Mouse (Mus musculus): Measurements from ENCODE around the gene Notch2. TPM values are rescaled to one million over a fixed set of nuclear protein-coding genes. Genes with fewer than 3 reads are reported as not detected.

Notch2 gene
- polyA plus RNA-seq, 1 experiment from 2014 or later = 6.4 TPM

DNA sequence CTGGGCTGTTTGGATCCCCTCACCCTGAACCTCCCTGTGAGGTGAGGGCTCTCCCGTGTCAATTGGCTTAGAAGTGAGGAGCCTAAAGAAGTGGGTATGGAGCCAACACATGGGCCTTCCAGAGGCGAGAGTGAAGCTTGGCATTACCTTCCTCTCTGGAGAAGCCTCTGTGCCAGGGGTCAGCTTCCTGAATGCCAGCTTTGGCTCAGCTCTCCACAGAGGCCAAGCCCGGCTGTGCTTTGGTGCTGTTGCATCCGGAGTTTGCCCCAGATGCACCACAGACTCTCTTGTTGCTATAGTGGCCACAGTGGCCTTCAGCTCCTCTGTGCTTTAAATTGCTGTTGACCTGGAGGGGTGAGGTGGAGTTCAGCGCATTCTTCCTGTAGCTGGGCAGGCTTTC is 76.4 kb downstream of the Notch2 start:
- 71% methylated on average over 5 of the region's 5 CpGs for WGBS (ENCODE audit: insufficient replicate concordance)
- no peak overlapping the region for H3K27ac ChIP-seq (replicated peaks)
- no peak for ATAC-seq (ENCODE audit: insufficient read depth)

DNA sequence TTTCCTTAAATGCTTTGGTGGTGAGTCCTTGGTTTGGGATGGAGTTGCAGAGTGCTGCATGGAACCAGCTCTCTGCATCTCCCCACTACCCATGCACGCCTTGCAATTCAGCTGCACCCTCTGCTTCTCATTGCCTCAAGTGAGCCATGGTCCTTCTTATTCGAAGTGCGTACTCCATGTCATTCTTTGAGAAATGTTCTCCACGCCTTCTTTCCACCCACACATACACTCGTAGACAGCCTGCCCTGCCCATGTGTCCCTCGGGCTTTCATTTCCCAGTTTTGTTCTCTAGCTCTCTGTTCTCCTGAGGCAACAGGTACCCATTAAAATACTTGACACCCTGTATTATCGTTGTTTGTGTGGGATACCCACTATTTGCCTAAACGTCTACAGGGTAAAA is 76.8 kb downstream of the Notch2 start:
- ATAC-seq (ENCODE audit: insufficient read depth) = no peak
- Histone ChIP-seq H3K4me3 (replicated peaks) (no peak overlapping the region), H3K27me3 (no peaks in the 10 kb centered on the region), H3K4me2 (no peak overlapping the region), H3K27ac (replicated peaks) (no peak overlapping the region), H3K9ac (no peak overlapping the region), H3K36me3 (replicated peaks) (peaks cover 20% of the 10 kb centered on the region; the same call in 1 of the 2 replicates), H3K4me1 (replicated peaks) (peaks cover 30% of the 10 kb centered on the region), H3K9me3 (replicated peaks) (no peaks in the 10 kb centered on the region)
- 70% methylated on average over 8 of the region's 8 CpGs for WGBS (ENCODE audit: insufficient replicate concordance)

More for the DNA sequence above, 76.4 kb downstream of the Notch2 start:
- peaks cover 20% of the 10 kb centered on the region; the same call in 1 of the 2 replicates for H3K36me3 ChIP-seq (replicated peaks)
- H3K4me2 ChIP-seq = no peak overlapping the region
- no peaks in the 10 kb centered on the region for H3K27me3 ChIP-seq
- no peak overlapping the region for H3K9ac ChIP-seq
- no peaks in the 10 kb centered on the region for H3K9me3 ChIP-seq (replicated peaks)
- H3K4me3 ChIP-seq (replicated peaks) = no peak overlapping the region
- peaks cover 33% of the 10 kb centered on the region for H3K4me1 ChIP-seq (replicated peaks)

DNA sequence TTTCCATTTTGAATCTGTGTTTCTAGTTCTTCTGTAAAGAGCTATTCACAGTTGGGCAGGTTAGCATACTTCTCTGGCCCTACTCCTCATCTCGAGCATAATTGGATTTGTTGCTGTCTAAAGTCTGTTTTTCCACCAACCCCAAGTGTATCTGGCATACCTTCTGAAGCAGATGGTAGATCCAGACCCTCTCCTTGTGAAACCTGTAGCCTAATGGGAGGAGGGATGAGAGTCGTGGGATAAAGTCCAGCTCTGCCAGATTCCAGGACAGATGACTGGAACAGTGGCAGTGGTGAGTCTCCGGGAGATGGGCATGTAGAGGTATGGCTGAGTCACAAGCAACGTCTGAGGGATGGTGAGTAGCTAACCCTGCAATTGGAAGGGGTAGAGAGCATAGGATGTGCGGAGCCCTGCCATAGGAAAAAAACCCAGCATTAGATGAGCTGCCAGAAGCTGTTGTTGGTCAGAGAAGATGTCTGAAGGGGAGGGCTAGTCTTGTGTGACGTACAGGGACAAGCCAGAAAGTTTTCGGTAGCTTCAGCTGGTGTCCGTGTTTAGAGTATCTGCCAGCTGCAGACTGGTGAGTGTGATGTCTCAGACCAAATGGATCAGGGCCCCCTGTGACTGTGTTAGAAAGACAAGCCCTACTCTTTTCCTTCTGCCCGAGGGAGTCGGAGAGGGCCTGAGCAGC is 79.5 kb downstream of the Notch2 start:
- Histone ChIP-seq H3K27ac (replicated peaks) (no peak overlapping the region), H3K9ac (no peak overlapping the region), H3K4me3 (replicated peaks) (no peak overlapping the region), H3K9me3 (replicated peaks) (no peaks in the 10 kb centered on the region), H3K27me3 (no peaks in the 10 kb centered on the region), H3K4me1 (replicated peaks) (0 out of 2 replicates have a peak, but pooled peaks cover 6% of the 10 kb centered on the region), H3K4me2 (no peak overlapping the region), H3K36me3 (replicated peaks) (peaks cover 18% of the 10 kb centered on the region; the same call in 1 of the 2 replicates)
- no peak for ATAC-seq (ENCODE audit: insufficient read depth)
- WGBS (ENCODE audit: insufficient replicate concordance) = 71% methylated on average over 10 of the region's 10 CpGs

DNA sequence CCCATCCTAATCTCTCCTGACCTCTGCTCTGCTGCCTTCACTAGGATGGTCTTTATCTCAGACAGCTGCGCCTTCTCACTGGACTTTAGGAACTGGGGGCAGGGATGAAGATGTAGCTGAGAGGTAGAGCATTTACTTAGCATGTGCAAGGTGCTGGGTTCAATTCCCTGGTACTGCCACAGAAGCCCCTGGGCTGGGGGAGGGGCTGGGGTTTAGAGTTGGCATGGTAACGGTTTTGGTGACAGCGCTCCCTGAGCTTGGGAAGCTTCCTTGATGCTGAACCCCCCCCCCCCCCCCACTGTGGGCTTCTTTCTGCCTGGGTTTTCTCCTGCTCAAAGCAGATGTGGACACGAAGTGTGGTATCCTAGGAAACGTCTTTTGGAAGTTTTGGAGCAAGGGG is 80.6 kb downstream of the Notch2 start:
- H3K36me3 ChIP-seq (replicated peaks) = peaks cover 26% of the 10 kb centered on the region
- 65% methylated on average over 5 of the region's 5 CpGs for WGBS (ENCODE audit: insufficient replicate concordance)
- H3K27ac ChIP-seq (replicated peaks) = no peak overlapping the region
- H3K9me3 ChIP-seq (replicated peaks) = no peaks in the 10 kb centered on the region
- H3K4me2 ChIP-seq = no peak overlapping the region
- H3K4me1 ChIP-seq (replicated peaks) = 0 out of 2 replicates have a peak, but pooled peaks cover 6% of the 10 kb centered on the region
- no peak for ATAC-seq (ENCODE audit: insufficient read depth)
- no peak overlapping the region for H3K4me3 ChIP-seq (replicated peaks)
- no peak overlapping the region for H3K9ac ChIP-seq
- no peaks in the 10 kb centered on the region for H3K27me3 ChIP-seq

DNA sequence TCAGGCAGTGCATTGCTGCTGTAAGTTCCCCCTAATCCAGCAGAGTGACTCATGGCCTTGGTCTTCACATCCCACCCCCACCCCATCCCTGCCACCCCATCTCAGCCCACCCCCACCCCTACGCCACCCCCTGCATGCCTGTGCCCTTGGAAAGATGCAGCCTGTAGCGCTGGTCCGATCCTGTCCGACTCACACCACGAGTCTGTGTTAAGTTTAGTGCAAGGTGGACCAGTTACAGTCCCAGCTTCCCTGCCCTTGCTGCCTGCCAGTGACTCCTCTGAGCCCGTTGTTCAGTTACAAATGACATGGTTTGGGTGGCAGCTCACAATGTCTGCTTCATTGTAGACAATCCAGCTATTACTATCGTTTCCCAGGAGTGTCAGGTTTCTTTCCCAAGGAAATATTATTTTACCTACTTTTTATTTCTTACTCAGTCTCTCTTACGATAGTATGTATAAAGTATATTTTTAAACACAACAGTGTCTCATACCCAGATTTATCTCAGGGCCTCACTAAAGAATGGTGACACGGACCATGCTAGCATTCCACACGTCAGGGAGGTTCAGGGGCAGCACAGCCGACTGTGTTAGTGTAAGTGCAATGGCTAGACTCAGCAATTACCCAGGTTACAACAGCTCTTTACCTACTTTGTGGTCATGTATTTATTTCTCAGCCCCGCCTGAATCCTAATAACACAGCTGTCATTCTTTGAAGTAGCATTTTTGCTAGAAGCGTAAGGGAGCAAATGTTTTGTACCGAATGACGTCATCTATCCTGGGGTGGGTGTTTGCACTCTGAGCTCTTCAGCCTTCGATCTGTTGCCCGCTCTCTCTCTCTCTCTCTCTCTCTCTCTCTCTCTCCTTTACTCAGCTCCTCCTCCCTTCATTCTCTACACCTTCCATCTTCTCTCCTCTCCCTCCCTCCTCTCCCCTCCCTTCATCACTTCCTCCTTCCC is 81.6 kb downstream of the Notch2 start:
- Histone ChIP-seq H3K36me3 (replicated peaks) (peaks cover 33% of the 10 kb centered on the region), H3K9me3 (replicated peaks) (no peaks in the 10 kb centered on the region), H3K4me1 (replicated peaks) (0 out of 2 replicates have a peak, but pooled peaks cover 3% of the 10 kb centered on the region), H3K27me3 (no peaks in the 10 kb centered on the region), H3K4me3 (replicated peaks) (no peak overlapping the region), H3K9ac (no peak overlapping the region), H3K4me2 (no peak overlapping the region), H3K27ac (replicated peaks) (no peak overlapping the region)
- no peak for ATAC-seq (ENCODE audit: insufficient read depth)
- 71% methylated on average over 17 of the region's 17 CpGs for WGBS (ENCODE audit: insufficient replicate concordance)

DNA sequence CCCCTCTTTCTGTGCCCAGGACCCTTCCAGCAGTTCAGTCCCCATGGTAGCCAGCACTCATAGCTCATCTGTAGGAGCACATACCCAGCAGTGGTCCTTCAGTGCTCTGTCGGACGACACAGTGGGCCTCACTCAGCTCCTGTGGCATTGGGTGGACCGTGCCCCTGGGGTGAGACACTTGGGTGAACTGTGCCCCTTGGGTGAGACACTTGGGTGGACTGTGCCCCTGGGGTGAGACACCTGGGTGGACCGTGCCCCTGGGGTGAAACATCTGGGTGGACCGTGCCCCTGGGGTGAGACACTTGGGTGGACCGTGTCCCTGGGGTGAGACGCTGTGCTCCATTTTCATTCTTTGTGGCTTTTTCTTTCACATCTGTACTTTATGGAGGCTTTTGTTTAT is 83.7 kb downstream of the Notch2 start:
- Histone ChIP-seq H3K4me2 (no peak overlapping the region), H3K4me3 (replicated peaks) (no peak overlapping the region), H3K9ac (no peak overlapping the region), H3K4me1 (replicated peaks) (0 out of 2 replicates have a peak, but pooled peaks cover 3% of the 10 kb centered on the region), H3K27ac (replicated peaks) (no peak overlapping the region), H3K36me3 (replicated peaks) (peaks cover 53% of the 10 kb centered on the region), H3K27me3 (no peaks in the 10 kb centered on the region), H3K9me3 (replicated peaks) (no peaks in the 10 kb centered on the region)
- WGBS (ENCODE audit: insufficient replicate concordance) = 80% methylated on average over 7 of the region's 7 CpGs
- no peak for ATAC-seq (ENCODE audit: insufficient read depth)

DNA sequence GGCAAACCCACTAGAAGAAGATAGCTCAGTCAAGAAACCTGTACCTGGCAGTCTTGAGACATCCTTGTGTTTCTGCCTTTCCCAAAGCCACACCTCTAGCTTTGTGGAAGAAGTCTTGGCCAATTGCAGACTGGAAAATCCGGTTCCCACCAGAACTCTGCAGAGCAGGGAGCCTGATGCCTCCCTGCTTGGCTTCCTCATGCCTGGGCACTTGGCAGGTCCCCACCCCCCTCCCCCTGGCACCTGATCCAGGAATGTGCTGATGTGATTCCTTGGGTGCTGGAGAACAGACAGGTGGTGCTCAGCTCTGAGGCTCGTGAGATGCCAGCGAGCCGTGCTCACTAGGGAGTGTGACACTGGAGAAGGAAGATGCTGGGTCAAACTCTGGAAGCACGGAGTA is 85.3 kb downstream of the Notch2 start:
- 74% methylated on average over 5 of the region's 5 CpGs for WGBS (ENCODE audit: insufficient replicate concordance)
- Histone ChIP-seq H3K36me3 (replicated peaks) (peaks cover 64% of the 10 kb centered on the region), H3K9ac (no peak overlapping the region), H3K27ac (replicated peaks) (no peak overlapping the region), H3K4me1 (replicated peaks) (0 out of 2 replicates have a peak, but pooled peaks cover 3% of the 10 kb centered on the region), H3K4me2 (no peak overlapping the region), H3K9me3 (replicated peaks) (no peaks in the 10 kb centered on the region), H3K27me3 (no peaks in the 10 kb centered on the region), H3K4me3 (replicated peaks) (no peak overlapping the region)
- no peak for ATAC-seq (ENCODE audit: insufficient read depth)

DNA sequence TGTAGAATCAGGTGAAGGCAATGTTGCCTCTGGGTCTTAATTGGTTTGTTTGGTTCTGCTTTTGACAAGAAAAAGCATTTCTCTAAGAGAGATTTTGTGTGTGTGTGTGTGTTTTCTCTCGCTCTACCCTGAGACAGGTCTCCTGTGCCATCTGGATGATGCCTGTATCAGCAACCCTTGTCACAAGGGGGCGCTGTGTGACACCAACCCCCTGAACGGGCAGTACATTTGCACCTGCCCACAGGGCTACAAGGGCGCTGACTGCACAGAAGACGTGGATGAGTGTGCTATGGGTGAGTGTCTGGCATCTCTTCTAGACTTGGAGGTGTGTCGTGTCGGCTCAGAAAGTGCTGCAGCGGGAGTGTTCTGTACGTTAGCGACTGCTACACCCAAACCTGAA is 86.0 kb downstream of the Notch2 start:
- H3K36me3 ChIP-seq (replicated peaks) = peaks cover 70% of the 10 kb centered on the region
- WGBS (ENCODE audit: insufficient replicate concordance) = 74% methylated on average over 10 of the region's 10 CpGs
- H3K27ac ChIP-seq (replicated peaks) = no peak overlapping the region
- H3K9ac ChIP-seq = no peak overlapping the region
- H3K4me1 ChIP-seq (replicated peaks) = 0 out of 2 replicates have a peak, but pooled peaks cover 3% of the 10 kb centered on the region
- no peaks in the 10 kb centered on the region for H3K9me3 ChIP-seq (replicated peaks)
- no peak overlapping the region for H3K4me2 ChIP-seq
- no peak overlapping the region for H3K4me3 ChIP-seq (replicated peaks)
- no peak for ATAC-seq (ENCODE audit: insufficient read depth)
- H3K27me3 ChIP-seq = no peaks in the 10 kb centered on the region

DNA sequence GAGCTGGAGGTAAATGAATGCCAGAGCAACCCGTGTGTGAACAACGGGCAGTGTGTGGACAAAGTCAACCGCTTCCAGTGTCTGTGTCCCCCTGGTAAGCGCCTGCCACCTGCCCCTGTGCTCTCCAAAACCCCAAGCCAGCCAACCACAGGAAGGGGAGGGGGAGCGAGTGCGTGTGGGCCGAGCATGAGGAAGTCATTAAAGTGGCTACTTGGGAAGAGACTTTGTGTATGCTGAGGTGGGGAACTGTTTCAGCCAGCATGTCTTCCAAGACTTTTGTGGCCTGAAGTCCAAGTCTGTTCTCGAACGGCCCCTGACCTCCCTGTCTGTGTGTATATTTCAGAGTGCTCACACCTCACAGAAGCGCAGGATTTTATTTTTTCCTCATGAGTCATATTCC is 88.2 kb downstream of the Notch2 start:
- H3K9ac ChIP-seq = no peak overlapping the region
- no peaks in the 10 kb centered on the region for H3K9me3 ChIP-seq (replicated peaks)
- H3K4me3 ChIP-seq (replicated peaks) = no peak overlapping the region
- WGBS (ENCODE audit: insufficient replicate concordance) = 46% methylated on average over 10 of the region's 10 CpGs
- H3K27ac ChIP-seq (replicated peaks) = no peak overlapping the region
- ATAC-seq (ENCODE audit: insufficient read depth) = no peak
- peaks cover 91% of the 10 kb centered on the region for H3K36me3 ChIP-seq (replicated peaks)
- peaks cover 13% of the 10 kb centered on the region for H3K4me1 ChIP-seq (replicated peaks)
- H3K4me2 ChIP-seq = no peak overlapping the region
- no peaks in the 10 kb centered on the region for H3K27me3 ChIP-seq

DNA sequence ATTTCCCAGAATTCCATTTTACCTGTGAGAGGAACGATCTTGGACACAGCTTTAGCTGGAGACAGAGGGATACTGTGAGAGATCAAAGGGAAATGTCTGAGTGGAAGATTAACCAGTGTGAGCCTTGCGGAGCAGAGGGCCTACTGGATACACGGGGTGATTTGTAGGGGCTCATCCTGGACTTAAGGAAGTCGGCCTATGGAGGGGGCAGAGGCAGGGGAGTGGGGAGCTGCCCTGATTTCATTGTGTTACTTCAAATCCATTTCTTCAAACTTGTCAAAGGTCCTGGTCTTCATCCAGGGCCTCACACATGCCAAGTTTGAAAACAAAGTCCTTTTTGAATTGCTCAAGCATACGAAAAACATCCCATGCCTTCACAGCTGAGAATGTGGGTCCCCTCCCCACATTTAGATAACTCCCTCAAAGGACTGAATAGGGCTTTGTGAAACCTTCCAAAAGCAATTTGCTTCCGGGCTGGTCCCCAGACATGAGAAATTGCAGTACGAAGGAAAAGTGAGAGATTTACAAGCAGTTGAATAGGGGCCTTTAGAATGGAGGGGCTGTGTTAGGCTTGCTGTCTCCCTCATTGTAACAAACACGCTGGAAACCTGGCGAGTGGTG is 91.6 kb downstream of the Notch2 start:
- no peak for ATAC-seq (ENCODE audit: insufficient read depth)
- Histone ChIP-seq H3K27ac (replicated peaks) (no peak overlapping the region), H3K9ac (no peak overlapping the region)

DNA sequence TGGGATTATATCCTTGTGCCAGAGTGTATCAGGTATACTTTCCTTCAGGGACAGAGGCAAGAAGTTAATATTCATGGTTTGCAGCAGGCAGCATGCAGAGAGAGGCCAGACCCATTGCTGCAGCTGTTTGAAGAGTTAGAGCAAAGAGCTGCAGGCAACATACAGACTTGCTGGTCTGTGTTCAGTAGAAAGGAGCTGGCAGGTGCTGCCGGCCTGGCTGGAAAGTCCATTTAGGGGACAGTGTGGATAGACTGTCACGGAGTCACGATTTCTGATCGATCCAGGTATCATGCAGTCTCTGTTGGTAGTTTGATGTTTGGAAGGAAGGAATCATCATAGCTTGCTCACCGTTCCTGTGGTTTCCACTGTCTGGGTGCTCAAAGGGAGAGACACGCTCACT is 92.2 kb downstream of the Notch2 start:
- Histone ChIP-seq H3K27ac (replicated peaks) (no peak overlapping the region), H3K9me3 (replicated peaks) (no peaks in the 10 kb centered on the region), H3K9ac (no peak overlapping the region), H3K4me1 (replicated peaks) (peaks cover 22% of the 10 kb centered on the region), H3K27me3 (no peaks in the 10 kb centered on the region), H3K4me2 (no peak overlapping the region), H3K36me3 (replicated peaks) (peaks cover 82% of the 10 kb centered on the region), H3K4me3 (replicated peaks) (no peak overlapping the region)
- no peak for ATAC-seq (ENCODE audit: insufficient read depth)
- WGBS (ENCODE audit: insufficient replicate concordance) = 79% methylated on average over 6 of the region's 6 CpGs

More for the DNA sequence above, 91.6 kb downstream of the Notch2 start:
- Histone ChIP-seq H3K4me2 (no peak overlapping the region), H3K4me3 (replicated peaks) (no peak overlapping the region), H3K36me3 (replicated peaks) (peaks cover 88% of the 10 kb centered on the region), H3K9me3 (replicated peaks) (no peaks in the 10 kb centered on the region), H3K27me3 (no peaks in the 10 kb centered on the region), H3K4me1 (replicated peaks) (peaks cover 22% of the 10 kb centered on the region)
- 65% methylated on average over 9 of the region's 9 CpGs for WGBS (ENCODE audit: insufficient replicate concordance)

Measured in liver, embryonic 15.5 days (tissue).